Mouse (Mus musculus) ES-E14 (cell line): ENCODE data around the gene Barx1. TPM values are rescaled to one million over a fixed set of nuclear protein-coding genes. Genes with fewer than 3 reads are reported as not detected.

Experiments
- DNase-seq: peaks from one replicate; pipeline ENCODE4 v3.0.0-alpha.2; 2013; ENCODE audit warnings: low read depth, low spot score
- H3K27ac ChIP-seq: 2 replicates; pipeline ENCODE4 v1.5.1; 2012; ENCODE audit warnings: low read depth, mild to moderate bottlenecking, low read length, moderate library complexity, mixed read lengths; ENCODE audit not compliant: poor library complexity, insufficient read depth, severe bottlenecking
- H3K36me3 ChIP-seq: 2 replicates; pipeline ENCODE4 v1.6.1; 2012; ENCODE audit warnings: mild to moderate bottlenecking, low read length, moderate library complexity, mixed read lengths; ENCODE audit not compliant: control insufficient read depth, poor library complexity, insufficient read depth, severe bottlenecking
- H3K4me1 ChIP-seq, 2 experiments: fragments of 150-350 bp in 1 of 2; sonication (generic) in 1 of 2; 2 replicates each; pipeline ENCODE4 v1.6.1; 2012; ENCODE audit warnings: low read length in 2 of 2, mild to moderate bottlenecking in 1 of 2, mixed read lengths in 1 of 2; ENCODE audit not compliant: control insufficient read depth in 2 of 2, insufficient read depth in 2 of 2, poor library complexity in 1 of 2
- H3K4me3 ChIP-seq, 2 experiments: fragments of 150-350 bp in 1 of 2; sonication (generic) in 1 of 2; 2 replicates each; pipeline ENCODE4 v1.5.1; 2012; ENCODE audit warnings: low read length in 2 of 2, low read depth in 1 of 2, mild to moderate bottlenecking in 1 of 2, mixed read lengths in 1 of 2; ENCODE audit not compliant: insufficient read depth in 1 of 2, poor library complexity in 1 of 2, severe bottlenecking in 1 of 2
- H3K9ac ChIP-seq: 2 replicates; pipeline ENCODE4 v1.6.1; 2012; ENCODE audit warnings: low read depth, mild to moderate bottlenecking, low read length, mixed read lengths; ENCODE audit not compliant: poor library complexity, insufficient read depth, severe bottlenecking
- H3K9me3 ChIP-seq: fragments of 150-350 bp; sonication (generic); 2 replicates; pipeline ENCODE4 v1.6.1; 2012; ENCODE audit warnings: low read depth, mild to moderate bottlenecking, low read length; ENCODE audit not compliant: control insufficient read depth, insufficient read depth
- CHD2 ChIP-seq: IDR thresholded peaks from 2 replicates; pipeline ENCODE4 v1.6.1; 2014; ENCODE audit warnings: mild to moderate bottlenecking, low read depth, low read length, inconsistent platforms
- HCFC1 ChIP-seq: IDR thresholded peaks from 2 replicates; pipeline ENCODE4 v1.6.1; 2012; ENCODE audit warnings: low read length, inconsistent platforms, borderline replicate concordance; ENCODE audit not compliant: insufficient read depth
- MAFK ChIP-seq: IDR thresholded peaks from 2 replicates; pipeline ENCODE4 v1.6.1; 2014; ENCODE audit warnings: mild to moderate bottlenecking, low read depth, low read length, inconsistent platforms; ENCODE audit not compliant: insufficient read depth
- ZC3H11A ChIP-seq: IDR thresholded peaks from 2 replicates; pipeline ENCODE4 v1.6.1; 2012; ENCODE audit warnings: low read depth, mild to moderate bottlenecking, inconsistent platforms, low read length, borderline replicate concordance
- ZNF384 ChIP-seq: IDR thresholded peaks from 2 replicates; pipeline ENCODE4 v1.6.1; 2012; ENCODE audit warnings: low read depth, low read length, inconsistent platforms
- in situ Hi-C, 2 experiments: fragments of 600-800 bp; cut with MboI; formaldehyde crosslinking; loops; one replicate each; pipeline ENCODE4 v1.15.1; 2025; ENCODE audit warnings: low sequenced_read_pairs in 2 of 2, inconsistent platforms in 1 of 2; ENCODE audit not compliant: unreplicated experiment in 2 of 2
- total RNA-seq: library from RNA; depleted of rRNA; stranded (reverse); fragments of 300-350 nt; gene quantifications from 2 replicates; pipeline ENCODE4 v1.2.3, GENCODE M21; 2012

Gene Barx1
- total RNA-seq, 1 experiment, result 2.4 TPM

DNA sequence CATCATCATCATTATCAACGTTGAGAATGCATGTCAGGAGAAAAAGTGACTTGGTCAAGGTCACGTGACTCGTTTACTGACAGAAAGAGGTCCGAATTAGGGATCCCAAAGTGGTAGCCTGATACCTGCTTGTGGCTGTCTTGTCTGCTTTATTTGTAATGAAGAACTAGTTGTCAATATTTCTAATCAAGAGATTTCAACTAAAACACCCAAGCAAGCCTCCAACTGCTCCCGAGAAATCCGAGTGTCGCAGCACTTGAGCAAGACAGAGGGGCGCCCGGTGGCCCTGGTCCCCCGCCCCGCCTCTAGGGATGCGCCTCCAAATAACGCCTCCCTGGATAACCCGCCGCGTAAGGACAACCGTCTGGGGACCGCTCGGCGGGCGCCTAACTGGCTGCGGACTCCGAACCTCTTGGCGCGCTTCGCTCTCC lies 37.8 kb upstream of the Barx1 start:
- in situ Hi-C loops, result no loop called here
- no peaks in the 10 kb centered on the region for H3K4me1 ChIP-seq
- DNase-seq, result no peak
- H3K4me3 ChIP-seq, result peak overlapping the region; percentile 71 to 73
- H3K9ac ChIP-seq, result peak overlapping the region; percentile 68
- no peak overlapping the region for H3K27ac ChIP-seq
- TF ChIP-seq ZNF384 (no peak), HCFC1 (no peak), MAFK (no peak), ZC3H11A (no peak), CHD2 (no peak)
- no peaks in the 10 kb centered on the region for H3K9me3 ChIP-seq
- H3K36me3 ChIP-seq, result no peaks in the 10 kb centered on the region

DNA sequence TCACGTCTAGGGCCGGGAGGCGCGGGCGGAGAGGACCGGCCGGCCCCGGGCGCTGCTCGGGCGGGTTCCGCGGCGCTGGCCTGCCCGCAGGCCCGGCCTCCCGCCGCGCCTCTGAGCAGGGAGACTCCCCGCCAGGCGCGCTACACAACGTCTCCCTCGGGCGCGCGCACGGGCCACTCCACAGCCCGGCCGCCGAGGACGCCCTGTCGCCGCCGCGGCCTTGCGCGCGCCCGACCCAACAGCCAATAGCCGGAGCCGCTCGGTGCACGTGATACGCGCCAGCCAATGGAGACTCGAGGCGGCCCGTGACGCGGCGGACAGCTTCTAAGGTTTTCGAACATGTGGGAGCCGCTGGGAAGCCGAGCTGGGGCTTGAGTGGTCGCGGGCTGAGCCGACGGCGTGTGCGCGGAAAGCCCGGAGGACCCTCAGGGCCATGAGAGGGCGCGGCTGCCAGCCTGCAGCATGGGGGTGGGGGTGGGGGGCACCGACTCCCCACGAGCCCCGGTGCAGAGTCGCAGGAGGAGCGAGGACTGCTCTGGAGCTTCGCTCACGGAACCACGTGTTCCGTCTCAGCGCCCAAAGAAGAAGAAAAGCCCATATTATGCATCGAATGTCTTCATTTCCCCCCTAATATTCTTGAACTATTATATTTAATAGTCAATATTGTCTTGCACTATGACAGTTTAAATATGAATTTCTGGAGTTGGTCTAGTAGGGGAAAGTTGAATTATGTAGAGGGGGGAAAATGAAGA lies 37.2 kb upstream of the Barx1 start, which contains the start of gene Ptpdc1:
Gene Ptpdc1, minus strand, starts transcription at position 232 of the 752 bp plus-strand sequence.
- DNase-seq, result peak; percentile 87
- H3K36me3 ChIP-seq, result no peaks in the 10 kb centered on the region
- no peak within 1 kb of the TSS for H3K27ac ChIP-seq
- H3K4me3 ChIP-seq, result peak within 1 kb of the TSS; percentile 71 to 73
- TF ChIP-seq MAFK (no peak), ZC3H11A (no peak), CHD2 (peak; percentile 52; the same call in 1 of the 2 replicates)
- in situ Hi-C loops, result no loop called here
- H3K4me1 ChIP-seq, result no peaks in the 10 kb centered on the region
- H3K9ac ChIP-seq, result peak within 1 kb of the TSS; percentile 68
- H3K9me3 ChIP-seq, result no peaks in the 10 kb centered on the region

DNA sequence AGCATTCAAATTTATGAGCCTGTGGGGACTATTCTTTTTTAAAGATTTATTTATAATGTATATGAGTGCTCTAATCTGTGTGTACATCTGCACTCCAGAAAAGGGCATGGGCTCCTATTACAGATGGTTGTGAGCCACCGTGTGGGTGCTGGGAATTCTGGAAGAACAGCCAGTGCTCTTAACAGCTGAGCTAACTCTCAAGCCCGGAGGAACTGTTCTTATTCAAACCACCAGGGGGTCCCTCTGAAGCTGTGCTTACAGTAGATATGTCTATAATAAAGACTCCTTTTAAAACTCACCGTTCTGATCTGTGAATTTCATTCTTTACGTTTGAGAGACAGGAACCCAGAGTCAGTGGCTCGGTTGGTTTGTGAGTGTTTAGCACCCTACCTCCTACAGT lies 31.1 kb upstream of the Barx1 start:
- Histone ChIP-seq H3K9ac (no peak overlapping the region), H3K4me3 (no peak overlapping the region), H3K27ac (no peak overlapping the region), H3K9me3 (no peaks in the 10 kb centered on the region), H3K36me3 (no peaks in the 10 kb centered on the region), H3K4me1 (no peaks in the 10 kb centered on the region; a peak in 1 of 4 replicates)
- no peak for DNase-seq
- in situ Hi-C loops, result loop anchor here in 1 of 2 experiments (10.0 kb wide), 1 partner anchor 107 kb away; no protein-coding TSS in a partner anchor
- no peak for TF ChIP-seq CHD2
- TF ChIP-seq MAFK, result no peak
- TF ChIP-seq ZNF384, result no peak
- TF ChIP-seq HCFC1, result no peak
- TF ChIP-seq ZC3H11A, result no peak

DNA sequence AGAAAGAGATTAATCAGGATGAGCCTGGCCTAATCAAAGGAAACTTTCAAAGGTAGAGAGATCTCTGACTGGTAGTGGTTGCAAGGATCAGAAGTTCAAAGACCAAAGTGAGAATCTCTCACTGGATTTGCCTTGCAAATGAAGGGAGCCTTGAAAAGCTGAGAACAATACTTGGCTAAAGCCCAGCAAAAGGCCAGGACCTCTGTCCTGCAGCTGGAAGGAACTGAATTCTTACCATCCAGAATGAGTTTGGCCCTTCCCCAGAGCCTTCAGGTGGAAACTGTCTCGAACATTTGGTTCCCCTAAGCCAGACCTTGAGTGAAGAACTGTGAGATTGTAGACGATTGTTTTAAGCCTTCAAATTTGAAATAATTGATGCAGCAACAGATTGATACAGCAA lies 25.1 kb upstream of the Barx1 start:
- no peak for DNase-seq

More for the DNA sequence above, 25.1 kb upstream of the Barx1 start:
- Histone ChIP-seq H3K9me3 (no peaks in the 10 kb centered on the region), H3K9ac (no peak overlapping the region), H3K4me1 (no peaks in the 10 kb centered on the region), H3K4me3 (no peak overlapping the region), H3K36me3 (no peaks in the 10 kb centered on the region), H3K27ac (no peak overlapping the region)
- TF ChIP-seq HCFC1 (no peak), ZC3H11A (no peak), ZNF384 (no peak), CHD2 (no peak), MAFK (no peak)
- in situ Hi-C loops, result loop anchor here in 1 of 2 experiments (10.0 kb wide), 1 partner anchor 113 kb away; no protein-coding TSS in a partner anchor
